Mouse (Mus musculus) limb, embryonic 15.5 days (tissue): ENCODE measurements around the gene Trmt10a. TPM values are rescaled to one million over a fixed set of nuclear protein-coding genes. Genes with fewer than 3 reads are reported as not detected.
"Not testable (repeated sequence)": the region's sequence is repeated elsewhere in the genome, so short reads cannot be mapped to it uniquely, and the experiment has no call there.

Experiments
- ATAC-seq: fragments of 200-750 bp; cut with Nextera tagmentation; 2 replicates; pipeline ENCODE4 v1.8.0; 2017; ENCODE audit warnings: low read depth, moderate TSS enrichment; ENCODE audit not compliant: insufficient number of reproducible peaks, low FRiP score, low TSS enrichment
- H3K27ac ChIP-seq: fragments of 300-500 bp; sonication (generic); 2 replicates; pipeline ENCODE4 v1.5.1; 2015; ENCODE audit warnings: moderate library complexity, mild to moderate bottlenecking, inconsistent platforms
- H3K27me3 ChIP-seq: fragments of 300-500 bp; sonication (generic); 2 replicates; pipeline ENCODE4 v1.6.1; 2015; ENCODE audit warnings: inconsistent platforms
- H3K36me3 ChIP-seq: fragments of 300-500 bp; sonication (generic); 2 replicates; pipeline ENCODE4 v1.6.1; 2015; ENCODE audit warnings: inconsistent platforms
- H3K4me1 ChIP-seq: fragments of 300-500 bp; sonication (generic); 2 replicates; pipeline ENCODE4 v1.6.1; 2015; ENCODE audit warnings: inconsistent platforms
- H3K4me2 ChIP-seq: fragments of 300-500 bp; sonication (generic); 2 replicates; pipeline ENCODE4 v1.6.1; 2015; ENCODE audit warnings: mild to moderate bottlenecking, inconsistent platforms
- H3K4me3 ChIP-seq: fragments of 300-500 bp; sonication (generic); 2 replicates; pipeline ENCODE4 v1.5.1; 2015; ENCODE audit warnings: mild to moderate bottlenecking, inconsistent platforms
- H3K9ac ChIP-seq: fragments of 300-500 bp; sonication (generic); 2 replicates; pipeline ENCODE4 v1.6.1; 2015; ENCODE audit warnings: inconsistent platforms
- H3K9me3 ChIP-seq: fragments of 300-500 bp; sonication (generic); 2 replicates; pipeline ENCODE4 v1.6.1; 2016; ENCODE audit warnings: inconsistent platforms
- WGBS: fragments of 180-500 bp; shearing (Covaris S2); methylation state at CpG from one replicate; pipeline ENCODE4 v1.1.7; 2015; 5-methylcytosine and 5-hydroxymethylcytosine counted together
- polyA plus RNA-seq: library from polyadenylated mRNA; unstranded; fragments of >200 nt; fragmentation: Nextera tagmentation; extraction: Ambion mirVana; gene quantifications from 2 replicates; pipeline ENCODE4 v1.2.1, GENCODE M21; 2015

The Trmt10a gene
- polyA plus RNA-seq, 1 experiment from 2014 or later, result 9.0 TPM

DNA sequence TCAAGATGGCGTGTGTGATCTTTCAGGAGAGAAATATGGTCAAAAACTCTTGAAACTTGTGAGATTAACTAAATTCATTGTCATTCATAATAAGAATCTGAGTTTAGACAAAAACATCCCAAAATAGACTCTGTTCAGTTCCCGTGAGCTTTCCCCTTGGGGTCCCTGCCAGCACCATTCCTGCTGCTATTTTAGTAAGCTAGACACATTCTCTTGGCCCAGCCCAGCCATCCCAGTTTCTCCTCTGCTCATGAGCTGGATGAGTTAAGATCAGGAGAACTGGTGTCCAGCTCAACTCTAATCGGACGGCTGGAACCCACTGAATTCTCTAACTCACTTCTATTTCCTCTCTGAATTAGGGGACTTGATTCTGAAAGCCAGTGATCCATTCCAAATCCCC is 26.4 kb upstream of the Trmt10a start:
- Histone ChIP-seq H3K4me2 (no peak overlapping the region), H3K4me1 (no peaks in the 10 kb centered on the region), H3K9ac (no peak overlapping the region), H3K4me3 (no peak overlapping the region), H3K27me3 (no peaks in the 10 kb centered on the region), H3K36me3 (no peaks in the 10 kb centered on the region), H3K27ac (no peak overlapping the region), H3K9me3 (no peaks in the 10 kb centered on the region)
- ATAC-seq, result no peak
- WGBS, result 94% methylated on average over 4 of the region's 4 CpGs

GRCm38 (mm10) chr3:138118392-138118791 is 24.9 kb upstream of the Trmt10a start:
- Histone ChIP-seq H3K4me3 (no peak overlapping the region), H3K9me3 (no peaks in the 10 kb centered on the region), H3K36me3 (no peaks in the 10 kb centered on the region), H3K9ac (no peak overlapping the region), H3K4me2 (no peak overlapping the region), H3K27me3 (no peaks in the 10 kb centered on the region), H3K4me1 (no peaks in the 10 kb centered on the region), H3K27ac (no peak overlapping the region)
- WGBS, result 67% methylated on average over 6 of the region's 6 CpGs
- no peak for ATAC-seq

- Histone ChIP-seq H3K4me2 (no peak overlapping the region), H3K27ac (no peak overlapping the region), H3K9me3 (no peaks in the 10 kb centered on the region), H3K4me3 (no peak overlapping the region), H3K4me1 (no peaks in the 10 kb centered on the region), H3K27me3 (no peaks in the 10 kb centered on the region), H3K9ac (no peak overlapping the region), H3K36me3 (no peaks in the 10 kb centered on the region)
- no peak for ATAC-seq
- 62% methylated on average over 14 of the region's 14 CpGs for WGBS
Observed at GRCm38 (mm10) chr3:138118831-138119230, 24.4 kb upstream of the Trmt10a start.

DNA sequence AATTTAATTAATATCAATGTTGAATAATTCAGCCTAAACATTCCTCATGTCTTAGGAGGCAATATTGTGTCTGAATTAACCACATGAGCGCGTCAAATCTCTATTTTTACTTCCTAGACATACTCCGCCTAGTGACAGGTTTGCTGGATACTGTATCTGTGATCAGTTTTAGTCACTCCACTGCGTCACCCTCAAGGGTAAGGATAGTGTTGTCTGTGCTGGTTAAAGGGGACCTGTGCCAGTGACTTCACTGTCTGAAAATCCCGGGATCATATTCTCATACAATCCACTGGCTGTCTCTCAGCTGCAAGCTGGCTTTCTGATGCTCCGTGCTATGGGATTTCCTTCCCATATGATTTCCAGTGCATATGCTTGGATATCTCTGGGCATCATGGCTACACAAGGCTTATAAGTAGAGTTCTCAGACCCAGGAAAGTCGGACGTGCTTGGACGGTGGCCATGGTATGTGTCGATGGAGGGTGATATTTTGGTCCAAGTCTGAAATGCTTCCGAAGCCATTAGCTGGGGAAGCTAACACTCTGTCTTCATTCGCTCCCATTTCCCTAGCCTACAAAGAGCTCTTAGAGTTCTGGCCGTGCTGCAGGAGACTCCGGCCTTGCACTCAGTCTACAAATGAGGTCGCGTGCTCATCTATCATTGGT is 23.7 kb upstream of the Trmt10a start:
- H3K4me2 ChIP-seq, result no peak overlapping the region
- no peaks in the 10 kb centered on the region for H3K9me3 ChIP-seq
- H3K4me1 ChIP-seq, result no peaks in the 10 kb centered on the region
- H3K4me3 ChIP-seq, result no peak overlapping the region
- H3K36me3 ChIP-seq, result no peaks in the 10 kb centered on the region
- H3K27me3 ChIP-seq, result no peaks in the 10 kb centered on the region
- WGBS, result 91% methylated on average over 16 of the region's 16 CpGs
- no peak overlapping the region for H3K27ac ChIP-seq
- peak; percentile 72; the same call in 1 of the 2 replicates for ATAC-seq
- no peak overlapping the region for H3K9ac ChIP-seq

DNA sequence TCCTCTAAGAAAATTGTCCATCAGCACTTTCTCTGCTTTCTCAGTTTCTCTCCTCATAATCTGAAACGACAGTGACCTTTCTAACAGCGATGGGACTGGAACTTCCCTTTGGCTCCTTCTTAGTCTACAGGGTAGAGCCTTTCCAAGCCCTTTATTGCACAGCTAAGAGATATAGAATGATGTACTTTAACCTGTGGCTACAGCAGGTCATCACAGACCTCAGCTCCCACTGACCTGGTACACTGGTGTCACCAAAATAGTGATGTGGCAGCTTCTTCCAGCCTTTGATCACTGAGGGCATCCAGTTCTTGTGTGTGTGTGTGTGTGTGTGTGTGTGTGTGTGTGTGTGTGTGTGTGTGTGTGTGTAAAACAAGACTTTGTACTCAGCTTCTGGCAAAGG is 21.8 kb upstream of the Trmt10a start:
- no peak for ATAC-seq
- Histone ChIP-seq H3K27me3 (no peaks in the 10 kb centered on the region), H3K4me2 (no peak overlapping the region), H3K36me3 (no peaks in the 10 kb centered on the region), H3K4me1 (no peaks in the 10 kb centered on the region), H3K4me3 (no peak overlapping the region), H3K9ac (no peak overlapping the region), H3K9me3 (no peaks in the 10 kb centered on the region), H3K27ac (no peak overlapping the region)
- WGBS, result 94% methylated on average over 2 of the region's 2 CpGs

- no peak overlapping the region for H3K4me2 ChIP-seq
- no peaks in the 10 kb centered on the region for H3K4me1 ChIP-seq
- H3K4me3 ChIP-seq, result no peak overlapping the region
- ATAC-seq, result no peak
- H3K36me3 ChIP-seq, result no peaks in the 10 kb centered on the region
- no peak overlapping the region for H3K27ac ChIP-seq
- no peak overlapping the region for H3K9ac ChIP-seq
- no peaks in the 10 kb centered on the region for H3K9me3 ChIP-seq
- 76% methylated on average over 10 of the region's 10 CpGs for WGBS
- H3K27me3 ChIP-seq, result no peaks in the 10 kb centered on the region
Observed at GRCm38 (mm10) chr3:138123842-138124241, 19.4 kb upstream of the Trmt10a start.

GRCm38 (mm10) chr3:138129110-138129509 is 14.1 kb upstream of the Trmt10a start:
- Histone ChIP-seq H3K9me3 (no peaks in the 10 kb centered on the region), H3K27me3 (no peaks in the 10 kb centered on the region), H3K9ac (no peak overlapping the region), H3K27ac (no peak overlapping the region), H3K4me2 (no peak overlapping the region), H3K36me3 (no peaks in the 10 kb centered on the region), H3K4me1 (no peaks in the 10 kb centered on the region), H3K4me3 (no peak overlapping the region)
- 91% methylated on average over 6 of the region's 6 CpGs for WGBS
- no peak for ATAC-seq

DNA sequence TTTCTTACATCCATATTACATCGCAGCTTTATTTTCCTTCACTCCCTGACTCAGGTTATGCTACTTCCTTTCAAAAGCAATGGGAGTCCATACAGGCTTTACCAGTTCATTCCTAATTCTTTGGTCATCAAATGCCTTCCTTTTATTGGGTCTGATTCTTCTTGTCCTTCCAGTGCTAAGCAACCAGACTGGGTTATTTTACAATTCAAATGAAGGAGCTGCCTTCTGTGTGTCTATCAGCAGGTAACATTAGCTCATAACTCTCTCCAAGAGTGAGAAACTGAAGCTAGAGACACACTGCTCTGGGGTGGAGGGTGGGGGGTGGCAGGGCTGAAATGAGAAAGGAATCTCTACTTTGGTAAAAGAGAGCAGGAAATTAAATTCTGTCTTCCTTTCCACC is 12.6 kb upstream of the Trmt10a start:
- no peak for ATAC-seq
- H3K4me2 ChIP-seq, result no peak overlapping the region
- 60% methylated on average over 1 of the region's 1 CpGs for WGBS
- H3K4me3 ChIP-seq, result no peak overlapping the region
- H3K9ac ChIP-seq, result no peak overlapping the region
- no peaks in the 10 kb centered on the region for H3K4me1 ChIP-seq
- no peaks in the 10 kb centered on the region for H3K36me3 ChIP-seq
- H3K27ac ChIP-seq, result no peak overlapping the region
- no peaks in the 10 kb centered on the region for H3K9me3 ChIP-seq
- no peaks in the 10 kb centered on the region for H3K27me3 ChIP-seq

GRCm38 (mm10) chr3:138131168-138131567 is 12.1 kb upstream of the Trmt10a start:
- WGBS, result 61% methylated on average over 9 of the region's 9 CpGs
- no peak overlapping the region for H3K9ac ChIP-seq
- no peaks in the 10 kb centered on the region for H3K27me3 ChIP-seq
- no peaks in the 10 kb centered on the region for H3K4me1 ChIP-seq
- H3K4me2 ChIP-seq, result no peak overlapping the region
- H3K9me3 ChIP-seq, result no peaks in the 10 kb centered on the region
- ATAC-seq, result no peak
- H3K4me3 ChIP-seq, result no peak overlapping the region
- H3K27ac ChIP-seq, result no peak overlapping the region
- H3K36me3 ChIP-seq, result no peaks in the 10 kb centered on the region

GRCm38 (mm10) chr3:138133463-138133862 is 9.8 kb upstream of the Trmt10a start:
- ATAC-seq, result no peak
- Histone ChIP-seq H3K4me1 (no peaks in the 10 kb centered on the region), H3K4me2 (no peak overlapping the region), H3K9me3 (no peaks in the 10 kb centered on the region), H3K27ac (no peak overlapping the region), H3K9ac (no peak overlapping the region), H3K36me3 (no peaks in the 10 kb centered on the region), H3K4me3 (no peak overlapping the region), H3K27me3 (no peaks in the 10 kb centered on the region)
- WGBS, result 85% methylated on average over 8 of the region's 8 CpGs

DNA sequence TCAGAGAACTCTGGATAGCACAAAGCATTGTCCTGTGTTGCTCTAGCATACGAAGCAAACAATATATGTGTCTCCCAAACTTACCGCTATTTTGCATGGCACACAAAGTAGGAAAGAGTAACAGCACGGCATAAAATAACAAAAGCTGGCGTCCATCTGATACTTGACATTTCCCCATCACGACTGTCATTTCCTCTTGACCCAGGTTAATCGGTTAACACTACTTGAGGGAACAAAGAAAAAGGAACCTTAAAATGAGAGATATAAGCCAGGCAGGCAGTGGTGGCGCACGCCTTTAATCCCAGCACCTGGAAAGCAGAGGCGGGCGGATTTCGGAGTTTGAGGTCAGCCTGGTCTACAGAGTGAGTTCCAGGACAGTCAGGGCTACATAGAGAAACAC is 9.3 kb upstream of the Trmt10a start:
- H3K4me3 ChIP-seq, result no peak overlapping the region
- H3K36me3 ChIP-seq, result no peaks in the 10 kb centered on the region
- ATAC-seq, result no peak
- WGBS, result 82% methylated on average over 11 of the region's 11 CpGs
- no peak overlapping the region for H3K27ac ChIP-seq
- H3K4me1 ChIP-seq, result no peaks in the 10 kb centered on the region
- no peak overlapping the region for H3K4me2 ChIP-seq
- H3K9me3 ChIP-seq, result no peaks in the 10 kb centered on the region
- no peak overlapping the region for H3K9ac ChIP-seq
- no peaks in the 10 kb centered on the region for H3K27me3 ChIP-seq

DNA sequence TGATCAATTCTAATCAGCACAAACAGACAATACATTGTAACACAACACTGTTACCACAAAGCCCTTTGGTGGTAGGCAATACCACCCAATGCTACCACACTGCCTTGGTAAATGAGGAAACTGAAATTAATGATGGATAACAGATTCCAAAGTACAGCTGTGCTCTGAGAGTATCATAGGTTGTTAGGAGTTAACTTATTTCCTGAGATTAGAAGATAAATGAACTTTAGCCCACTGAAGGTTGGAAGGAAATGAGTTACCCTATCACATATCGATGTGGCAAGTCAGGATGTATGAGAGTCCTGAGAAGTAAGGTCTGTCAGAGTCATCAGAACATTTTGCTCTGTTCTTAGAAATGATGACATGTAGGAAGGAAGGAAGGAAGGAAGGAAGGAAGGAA is 8.7 kb upstream of the Trmt10a start:
- no peak for ATAC-seq
- Histone ChIP-seq H3K9me3 (no peaks in the 10 kb centered on the region), H3K4me1 (no peaks in the 10 kb centered on the region), H3K36me3 (no peaks in the 10 kb centered on the region), H3K4me2 (no peak overlapping the region), H3K27me3 (no peaks in the 10 kb centered on the region), H3K9ac (no peak overlapping the region), H3K4me3 (no peak overlapping the region), H3K27ac (no peak overlapping the region)
- WGBS, result 83% methylated on average over 1 of the region's 1 CpGs

DNA sequence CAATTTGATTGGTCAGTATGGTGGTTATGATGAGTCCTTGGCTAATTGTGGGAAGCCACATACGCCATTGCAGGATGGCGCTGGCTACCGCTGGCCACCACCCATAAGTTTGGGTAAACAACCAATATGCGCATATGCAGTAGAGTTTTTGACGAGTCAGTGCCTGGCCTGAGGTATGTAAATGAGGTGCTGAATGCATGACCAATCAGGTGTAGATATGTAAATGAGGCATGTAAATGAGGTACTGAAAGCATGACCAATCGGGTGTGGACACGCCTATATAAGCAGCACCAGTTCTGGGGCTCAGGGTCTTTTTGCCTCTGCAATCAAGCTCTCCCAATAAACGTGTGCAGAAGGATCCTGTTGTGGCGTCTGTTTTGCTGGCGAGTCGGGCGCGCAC is 5.1 kb upstream of the Trmt10a start:
- H3K4me3 ChIP-seq, ATAC-seq, H3K4me1 ChIP-seq, H3K27ac ChIP-seq, H3K9ac ChIP-seq, H3K36me3 ChIP-seq, H3K9me3 ChIP-seq, H3K4me2 ChIP-seq, H3K27me3 ChIP-seq: not testable (repeated sequence)
- 94% methylated on average over 13 of the region's 13 CpGs for WGBS
